Mouse (Mus musculus): ENCODE measurements around the gene Slc44a4.
A peak's percentile ranks its signal among the peaks of the same experiment; 100 is the strongest.

Slc44a4 gene

GRCm38 (mm10) chr17:34913930-34914665 lies at the start of gene Slc44a4:
TSS of gene Slc44a4 (plus strand) at chr17:34914466.
- DNase-seq (ENCODE audit: extremely low spot score, low read depth, low spot score) = no peak

- DNase-seq (ENCODE audit: extremely low spot score, low read depth, low spot score) = no peak
Measured at GRCm38 (mm10) chr17:34865981-34866380, 48.3 kb upstream of the Slc44a4 start.

- DNase-seq (ENCODE audit: extremely low spot score, low read depth, low spot score) = no peak
Measured at GRCm38 (mm10) chr17:34874321-34874720, 39.9 kb upstream of the Slc44a4 start.

- no peak for DNase-seq (ENCODE audit: extremely low spot score, low read depth, low spot score)
Measured at GRCm38 (mm10) chr17:34879336-34879879, 34.9 kb upstream of the Slc44a4 start, which contains the start of gene Zbtb12. TSS of gene Zbtb12 (plus strand) at chr17:34879483.

- no peak for DNase-seq (ENCODE audit: extremely low spot score, low read depth, low spot score)
Measured at GRCm38 (mm10) chr17:34881166-34881565, 33.1 kb upstream of the Slc44a4 start.

- no peak for DNase-seq (ENCODE audit: extremely low spot score, low read depth, low spot score)
Measured at GRCm38 (mm10) chr17:34881683-34882310, 32.5 kb upstream of the Slc44a4 start, which contains the start of gene Gm20547. TSS of gene Gm20547 (minus strand) at chr17:34882042.

- DNase-seq (ENCODE audit: extremely low spot score, low read depth, low spot score) = no peak
Measured at GRCm38 (mm10) chr17:34883332-34883731, 30.9 kb upstream of the Slc44a4 start.

GRCm38 (mm10) chr17:34884704-34885103 lies 29.6 kb upstream of the Slc44a4 start:
- no peak for DNase-seq (ENCODE audit: extremely low spot score, low read depth, low spot score)

- DNase-seq (ENCODE audit: extremely low spot score, low read depth, low spot score) = no peak
Measured at GRCm38 (mm10) chr17:34885615-34886014, 28.7 kb upstream of the Slc44a4 start.

- DNase-seq (ENCODE audit: extremely low spot score, low read depth, low spot score) = no peak
Measured at GRCm38 (mm10) chr17:34887942-34888341, 26.3 kb upstream of the Slc44a4 start.

GRCm38 (mm10) chr17:34890074-34890743 lies 24.1 kb upstream of the Slc44a4 start:
- no peak for DNase-seq (ENCODE audit: extremely low spot score, low read depth, low spot score)

- DNase-seq (ENCODE audit: extremely low spot score, low read depth, low spot score) = no peak
Measured at GRCm38 (mm10) chr17:34891377-34891776, 22.9 kb upstream of the Slc44a4 start.

GRCm38 (mm10) chr17:34893072-34893824 lies 21.0 kb upstream of the Slc44a4 start:
- no peak for DNase-seq (ENCODE audit: extremely low spot score, low read depth, low spot score)

GRCm38 (mm10) chr17:34894074-34894597 lies 20.1 kb upstream of the Slc44a4 start:
- DNase-seq (ENCODE audit: extremely low spot score, low read depth, low spot score) = peak; percentile 92

- DNase-seq (ENCODE audit: extremely low spot score, low read depth, low spot score) = no peak
Measured at GRCm38 (mm10) chr17:34894801-34895530, 19.3 kb upstream of the Slc44a4 start.

GRCm38 (mm10) chr17:34895724-34896123 lies 18.5 kb upstream of the Slc44a4 start:
- DNase-seq (ENCODE audit: extremely low spot score, low read depth, low spot score) = no peak

GRCm38 (mm10) chr17:34896366-34896765 lies 17.9 kb upstream of the Slc44a4 start:
- DNase-seq (ENCODE audit: extremely low spot score, low read depth, low spot score) = no peak

GRCm38 (mm10) chr17:34897373-34898159 lies 16.7 kb upstream of the Slc44a4 start:
- DNase-seq (ENCODE audit: extremely low spot score, low read depth, low spot score) = no peak

- no peak for DNase-seq (ENCODE audit: extremely low spot score, low read depth, low spot score)
Measured at GRCm38 (mm10) chr17:34898160-34898586, 16.1 kb upstream of the Slc44a4 start, which contains the start of the genes C2 and Ehmt2. TSS of gene C2 (minus strand) at chr17:34898265. TSS of gene Ehmt2 (plus strand) at chr17:34898469.

Data from hindlimb bud, embryonic 11.5 days (tissue).